Mouse (Mus musculus): Measurements from ENCODE around the gene Nckap5.
"Not testable (repeated sequence)": the region's sequence is repeated elsewhere in the genome, so short reads cannot be mapped to it uniquely, and the experiment has no call there.

Gene Nckap5

DNA sequence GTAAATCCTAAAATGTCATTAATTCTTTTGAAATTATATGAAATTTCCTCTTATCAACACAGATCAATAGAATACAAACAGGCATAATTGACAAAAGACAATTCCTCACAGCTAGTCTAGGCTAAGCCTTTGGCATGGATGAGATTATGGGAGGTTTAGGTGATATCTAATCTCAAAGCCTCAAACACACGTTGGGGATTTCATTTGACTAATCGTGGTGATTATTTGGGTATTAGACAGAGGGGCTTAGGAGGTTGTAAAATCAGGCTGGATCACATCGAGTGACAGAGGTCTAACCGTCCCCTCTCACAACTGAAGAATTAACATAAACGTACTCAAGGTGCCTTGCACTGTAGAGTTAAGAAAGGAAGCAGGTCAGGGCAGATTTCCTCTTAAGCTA, 674.8 kb downstream of the Nckap5 start:
- no peak for DNase-seq

- DNase-seq: no peak
These were observed 676.9 kb downstream of the Nckap5 start for GRCm38 (mm10) chr1:126153516-126154234.

DNA sequence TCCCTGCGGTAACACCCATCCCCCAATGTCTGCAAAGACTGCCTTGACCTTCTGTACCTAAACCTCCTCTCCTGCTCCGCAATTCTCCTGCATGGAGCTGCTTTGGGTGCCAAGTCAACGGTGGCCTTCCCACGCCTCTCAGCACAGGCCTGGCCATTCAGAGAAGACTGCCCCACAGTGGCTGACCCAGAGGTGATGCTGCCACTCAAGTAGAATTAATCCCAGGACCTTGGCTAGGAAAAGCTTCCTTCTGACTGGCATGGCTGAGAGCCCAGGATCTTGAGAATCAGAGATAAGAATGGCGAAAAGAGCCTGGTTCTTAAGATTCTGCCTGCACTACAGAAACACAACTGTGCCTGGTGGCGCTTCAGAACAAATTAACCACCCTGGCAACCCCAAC, 678.4 kb downstream of the Nckap5 start:
- DNase-seq: no peak

DNA sequence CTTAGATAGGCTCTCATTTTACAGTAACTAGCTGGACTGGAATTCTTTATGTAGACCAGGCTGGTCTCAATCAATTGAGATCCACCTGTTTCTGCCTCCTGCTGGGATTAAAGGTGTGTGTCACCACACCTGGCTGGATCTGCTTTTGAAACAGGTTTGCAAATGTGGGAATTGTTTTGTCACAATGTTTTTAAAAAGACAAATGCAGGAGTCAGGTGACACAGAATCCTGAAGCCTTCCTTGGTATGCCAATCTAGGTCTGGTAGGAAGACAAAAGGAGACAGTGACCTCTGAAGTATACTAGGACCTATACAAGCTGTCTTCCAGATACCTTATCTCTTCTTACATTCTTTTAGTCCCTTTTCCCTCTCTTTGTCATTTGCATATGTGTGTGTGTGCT, 680.6 kb downstream of the Nckap5 start:
- DNase-seq: no peak

GRCm38 (mm10) chr1:126135717-126136116, 694.9 kb downstream of the Nckap5 start:
- DNase-seq: no peak

DNA sequence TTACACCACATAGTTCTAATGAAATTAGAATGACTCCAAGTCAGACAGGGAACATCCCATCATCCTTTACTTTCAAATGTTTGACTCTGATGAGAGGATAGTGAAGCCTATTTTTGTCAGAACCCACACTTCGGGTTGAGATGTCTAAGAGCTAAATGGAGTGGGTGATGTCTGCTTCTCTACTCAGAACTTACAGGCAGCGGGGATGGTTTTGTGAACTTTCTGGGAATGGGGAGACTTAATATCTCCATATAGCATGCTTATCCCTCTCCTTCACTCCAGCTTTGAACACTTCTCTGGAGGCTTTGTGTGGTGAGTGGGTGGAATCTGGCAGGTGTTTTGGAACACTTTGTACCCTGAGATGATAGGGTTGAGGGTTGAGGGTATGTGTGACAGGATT, 698.3 kb downstream of the Nckap5 start:
- no peak for DNase-seq

DNA sequence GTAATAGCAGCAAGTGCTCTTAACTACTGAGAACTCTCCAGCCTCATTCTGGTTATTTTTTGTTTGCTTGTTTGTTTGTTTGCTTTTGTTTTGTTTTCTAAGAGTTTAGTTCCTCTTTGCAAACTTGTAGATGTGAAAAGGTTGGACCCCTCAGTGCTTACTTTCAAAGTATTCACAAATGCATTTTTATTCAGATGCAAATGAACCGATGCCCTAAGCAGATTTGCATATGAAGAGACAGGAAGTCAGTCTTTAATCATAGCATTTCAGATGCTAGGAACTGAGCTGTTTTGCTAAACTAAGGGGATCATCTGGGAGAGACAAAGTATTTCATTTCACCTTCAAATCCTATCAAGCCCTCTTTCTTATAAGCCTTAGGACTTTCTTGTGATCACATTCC, 701.5 kb downstream of the Nckap5 start:
- no peak for DNase-seq

GRCm38 (mm10) chr1:126123111-126123510, 707.5 kb downstream of the Nckap5 start:
- no peak for DNase-seq

- DNase-seq: no peak
These were observed 710.1 kb downstream of the Nckap5 start for GRCm38 (mm10) chr1:126120506-126120905.

- DNase-seq: no peak
These were observed 714.6 kb downstream of the Nckap5 start for GRCm38 (mm10) chr1:126116034-126116433.

GRCm38 (mm10) chr1:126105673-126106256, 724.8 kb downstream of the Nckap5 start:
- DNase-seq: no peak

GRCm38 (mm10) chr1:126094346-126094745, 736.3 kb downstream of the Nckap5 start:
- no peak for DNase-seq

DNA sequence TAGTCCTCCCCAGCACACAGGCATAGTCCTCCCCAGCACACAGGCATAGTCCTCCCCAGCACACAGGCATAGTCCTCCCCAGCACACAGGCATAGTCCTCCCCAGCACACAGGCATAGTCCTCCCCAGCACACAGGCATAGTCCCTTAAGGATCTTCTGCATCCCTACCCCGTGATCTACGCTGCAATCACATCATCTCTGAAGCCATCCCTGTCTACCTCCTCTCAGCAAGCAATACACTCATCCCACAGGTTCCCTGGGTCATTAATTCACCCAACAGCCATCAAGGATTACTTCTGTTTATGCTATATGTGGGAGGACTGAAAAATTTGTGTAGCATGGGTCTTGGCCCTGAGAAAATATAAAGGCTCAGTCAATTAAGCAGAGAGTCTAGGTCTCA, 738.6 kb downstream of the Nckap5 start:
- DNase-seq: not testable (repeated sequence)

DNA sequence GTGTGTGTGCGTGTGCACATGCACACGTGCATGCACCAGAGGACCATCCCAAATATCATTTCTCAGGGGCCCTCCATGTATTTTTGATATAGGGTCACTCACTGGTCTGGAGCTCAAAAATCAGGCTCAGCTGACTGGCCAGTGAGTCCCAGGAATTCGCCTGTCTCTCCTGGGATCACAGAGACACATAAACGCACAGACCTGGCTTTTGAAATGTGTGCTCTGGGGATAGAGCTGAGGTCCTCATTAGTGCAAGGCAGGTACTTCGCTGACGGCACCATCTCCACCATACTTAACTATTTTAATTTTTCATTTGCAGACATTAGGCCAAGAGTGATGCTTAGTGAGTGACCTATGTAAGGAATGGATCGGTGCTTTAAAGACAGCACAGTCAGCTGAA, 743.4 kb downstream of the Nckap5 start:
- no peak for DNase-seq

- DNase-seq: no peak
These were observed 754.3 kb downstream of the Nckap5 start for GRCm38 (mm10) chr1:126076312-126076711.

- DNase-seq: no peak
These were observed 759.7 kb downstream of the Nckap5 start for GRCm38 (mm10) chr1:126070861-126071260.

DNA sequence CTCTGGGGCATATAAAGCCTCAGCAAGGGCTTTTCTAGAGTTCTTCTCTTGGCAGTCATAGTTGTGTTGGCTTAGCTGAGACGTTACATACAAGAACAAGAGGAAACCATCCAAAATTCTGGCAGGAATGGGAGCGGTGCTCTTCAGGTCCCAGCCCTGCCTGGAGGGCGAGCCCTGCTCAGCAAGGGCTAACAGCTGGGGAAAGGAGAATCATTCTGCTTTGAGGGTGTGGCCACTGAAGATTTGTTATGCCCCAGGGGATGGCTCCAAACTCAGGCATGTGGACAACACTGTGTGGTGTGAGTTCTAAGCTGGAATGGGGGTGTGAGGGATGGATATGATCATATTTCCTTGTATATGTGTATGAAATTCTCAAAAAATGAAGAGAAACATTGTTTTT, 779.1 kb downstream of the Nckap5 start:
- no peak for DNase-seq

GRCm38 (mm10) chr1:126042886-126043285, 787.7 kb downstream of the Nckap5 start:
- DNase-seq: no peak

GRCm38 (mm10) chr1:126027536-126027935, 803.1 kb downstream of the Nckap5 start:
- no peak for DNase-seq

DNA sequence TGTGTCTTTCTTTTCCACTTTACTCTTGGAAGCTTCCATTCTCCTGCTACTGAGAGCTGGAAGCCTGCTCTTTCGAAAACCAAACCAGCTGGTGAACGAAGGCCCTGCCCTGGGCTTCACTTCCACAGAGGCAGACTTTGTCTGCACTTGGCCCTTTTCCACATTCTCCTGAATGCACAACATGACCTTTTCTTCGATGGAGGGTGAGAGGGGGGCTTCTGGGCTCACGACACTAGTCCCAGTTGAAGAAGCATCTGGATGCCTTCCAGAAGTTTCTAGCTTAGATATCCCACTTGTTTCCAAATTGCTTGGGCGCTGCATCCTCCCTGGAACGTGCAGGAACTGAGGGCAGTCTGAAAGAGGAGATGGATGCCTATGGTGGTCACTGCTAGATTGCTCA, 806.1 kb downstream of the Nckap5 start:
- DNase-seq: no peak

GRCm38 (mm10) chr1:126022959-126023358, 807.6 kb downstream of the Nckap5 start:
- no peak for DNase-seq

- not testable (repeated sequence) for DNase-seq
These were observed 811.9 kb downstream of the Nckap5 start for GRCm38 (mm10) chr1:126018654-126019053.

DNA sequence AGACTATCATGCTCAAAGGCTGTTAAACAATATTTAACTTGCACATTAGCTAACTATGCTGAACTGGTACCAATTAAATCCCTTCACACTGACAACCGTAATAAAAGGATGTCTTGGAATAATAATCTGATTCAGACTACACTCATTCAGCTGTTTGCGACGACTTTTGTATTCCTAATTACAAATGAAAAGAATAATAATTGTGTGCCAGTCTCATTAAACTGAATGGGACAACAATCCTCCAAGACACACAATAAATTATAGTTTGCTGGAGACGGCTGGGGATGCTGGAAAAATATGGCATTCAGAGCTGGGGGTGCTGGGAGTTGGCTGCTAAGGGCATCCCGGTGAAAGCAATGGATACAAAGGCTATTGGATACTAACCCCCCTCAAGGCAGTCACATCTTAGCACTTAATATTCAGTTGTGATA, 818.9 kb downstream of the Nckap5 start:
- DNase-seq: no peak

- DNase-seq: no peak
These were observed 823.0 kb downstream of the Nckap5 start for GRCm38 (mm10) chr1:126007571-126007970.

GRCm38 (mm10) chr1:126005672-126006071, 824.9 kb downstream of the Nckap5 start:
- DNase-seq: no peak

Data from thymus, adult 18-20 months (tissue).